Mouse (Mus musculus) embryo, embryonic 11.5 days (tissue): Measurements from ENCODE around the gene 9130213A22Rik.

Experiments
- DNase-seq: peaks from one replicate; pipeline ENCODE4 v3.0.0-alpha.2; 2012; ENCODE audit warnings: low read depth, low spot score

Gene 9130213A22Rik

DNA sequence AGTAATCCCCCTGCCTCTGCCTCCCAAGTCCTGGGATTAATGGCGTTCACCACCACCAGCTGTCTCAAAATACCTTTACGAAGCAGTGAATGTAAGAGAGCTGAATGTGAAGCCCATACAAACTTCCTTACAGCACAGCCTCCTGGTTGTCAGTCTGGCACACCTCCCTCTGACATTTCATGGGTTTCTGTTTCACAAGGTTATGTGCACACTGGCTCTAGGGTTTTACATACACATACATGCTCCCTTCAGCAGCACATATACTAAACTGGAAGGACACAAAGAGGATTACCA lies 47.7 kb downstream of the 9130213A22Rik start:
- no peak for DNase-seq

GRCm38 (mm10) chr11:69073951-69074775 lies 48.2 kb downstream of the 9130213A22Rik start:
- no peak for DNase-seq

GRCm38 (mm10) chr11:69073065-69073888 lies 49.1 kb downstream of the 9130213A22Rik start:
- DNase-seq = peak; percentile 82

DNA sequence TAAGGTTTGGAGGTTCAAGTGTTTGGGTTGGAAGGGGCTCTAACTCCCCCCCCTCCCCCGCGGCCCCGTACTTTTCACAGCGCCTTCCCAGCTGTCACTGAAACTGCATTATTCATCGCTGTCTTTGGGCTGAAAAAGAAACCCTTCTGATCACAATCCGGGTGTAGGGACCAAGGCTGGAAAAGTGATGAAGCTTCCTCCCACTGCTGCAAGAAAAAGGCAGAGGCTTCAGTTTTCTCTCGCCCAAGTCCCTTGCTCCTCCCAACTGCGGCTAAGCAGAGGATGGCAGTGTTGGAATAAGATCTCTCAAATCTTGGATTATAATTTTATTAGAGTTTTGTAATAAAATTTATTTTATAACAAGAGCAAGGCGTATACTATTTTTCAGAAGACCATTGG lies 49.7 kb downstream of the 9130213A22Rik start:
- DNase-seq = no peak

DNA sequence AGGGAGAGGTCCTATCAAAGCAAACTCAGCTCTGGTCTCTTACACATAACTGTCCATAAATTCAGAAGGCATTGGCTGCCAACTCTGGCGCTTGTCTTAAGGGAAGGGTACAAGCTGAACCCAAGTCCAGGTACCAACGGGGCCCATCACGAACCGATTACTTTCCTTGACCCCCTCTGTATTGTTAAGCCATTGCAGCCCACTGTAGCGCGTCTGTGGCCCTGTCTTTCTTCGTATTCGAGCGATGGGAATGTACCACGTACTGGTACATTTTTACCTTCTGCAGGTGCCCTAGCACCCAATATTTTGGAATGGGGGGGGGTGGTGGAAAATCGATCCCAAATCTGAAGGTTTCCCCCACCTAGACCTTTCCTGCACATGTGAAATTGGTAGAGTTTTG lies 50.2 kb downstream of the 9130213A22Rik start:
- DNase-seq = no peak

GRCm38 (mm10) chr11:69071262-69071661 lies 51.1 kb downstream of the 9130213A22Rik start:
- DNase-seq = no peak

DNA sequence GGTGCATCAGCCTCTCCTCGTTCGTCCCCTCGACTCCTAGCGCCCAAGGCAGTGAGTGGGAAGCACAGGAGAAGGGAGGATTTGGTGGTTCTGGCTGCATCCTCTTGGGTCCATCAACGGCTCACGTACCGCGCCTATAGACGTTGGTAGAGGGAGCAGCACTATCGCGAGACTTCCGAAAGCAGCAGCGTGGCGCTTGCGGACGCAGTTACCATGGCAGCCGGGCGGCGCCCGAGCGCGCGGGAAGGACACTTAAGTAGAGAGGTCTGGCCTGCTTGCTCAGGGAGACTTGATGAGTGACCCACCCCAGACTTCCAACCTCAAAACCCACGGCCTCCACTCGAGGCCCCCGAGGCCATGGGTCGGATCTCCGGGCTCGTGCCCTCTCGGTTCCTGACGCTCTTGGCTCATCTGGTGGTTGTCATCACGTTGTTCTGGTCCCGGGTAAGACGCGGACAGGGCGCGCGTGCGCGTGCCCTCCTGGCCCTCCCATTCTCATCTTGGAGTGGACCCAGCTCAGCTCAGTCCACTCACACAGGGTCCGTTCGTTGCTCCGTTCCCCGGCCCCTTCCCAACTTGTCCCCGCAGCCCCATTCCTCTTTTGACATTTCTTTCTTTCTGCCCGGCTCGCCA lies 51.7 kb downstream of the 9130213A22Rik start, which contains the start of gene Tmem107:
TSS of gene Tmem107 (plus strand) at position 217 of the 633 bp plus-strand sequence.
- DNase-seq = peak; percentile 91

- no peak for DNase-seq
Observed at GRCm38 (mm10) chr11:69070093-69070492, 52.3 kb downstream of the 9130213A22Rik start.
